Mouse (Mus musculus): Measurements from ENCODE around the gene Bmp6.

DNA sequence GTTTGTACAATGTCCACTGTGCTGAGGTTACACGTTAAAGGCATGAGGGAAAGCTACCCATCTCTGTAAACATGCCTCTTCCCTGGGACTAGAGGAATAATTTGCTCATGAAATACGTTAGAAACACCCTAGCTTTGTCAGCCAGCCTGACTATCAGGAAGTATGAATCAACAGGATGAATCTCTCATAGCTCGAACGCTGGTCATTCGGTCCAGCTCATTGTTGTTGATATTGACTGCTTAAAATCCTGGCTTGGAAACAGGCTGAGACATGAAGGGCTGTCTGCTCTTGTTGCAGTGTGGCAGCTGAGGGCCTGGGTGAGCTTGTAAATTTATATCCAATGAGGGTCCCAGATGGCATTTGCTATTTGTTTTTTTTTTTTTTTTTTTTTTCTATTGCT, 4.9 kb downstream of the Bmp6 start:
- TF ChIP-seq CTCF (IDR thresholded peaks at IDR 0.05; ENCODE audit: low read depth, low read length) = no peak
- TF ChIP-seq EP300 (IDR thresholded peaks at IDR 0.05; ENCODE audit: insufficient read depth, low read depth, low read length) = no peak
- TF ChIP-seq POLR2A (IDR thresholded peaks at IDR 0.05; ENCODE audit: insufficient read depth, low read length) = no peak

Data from ES-Bruce4 (cell line).